Mouse (Mus musculus): ENCODE results near the gene Hoxa4. TPM values are rescaled to one million over a fixed set of nuclear protein-coding genes. Genes with fewer than 3 reads are reported as not detected.

The Hoxa4 gene
- polyA plus RNA-seq, 1 experiment from 2014 or later, result 1.4 TPM

DNA sequence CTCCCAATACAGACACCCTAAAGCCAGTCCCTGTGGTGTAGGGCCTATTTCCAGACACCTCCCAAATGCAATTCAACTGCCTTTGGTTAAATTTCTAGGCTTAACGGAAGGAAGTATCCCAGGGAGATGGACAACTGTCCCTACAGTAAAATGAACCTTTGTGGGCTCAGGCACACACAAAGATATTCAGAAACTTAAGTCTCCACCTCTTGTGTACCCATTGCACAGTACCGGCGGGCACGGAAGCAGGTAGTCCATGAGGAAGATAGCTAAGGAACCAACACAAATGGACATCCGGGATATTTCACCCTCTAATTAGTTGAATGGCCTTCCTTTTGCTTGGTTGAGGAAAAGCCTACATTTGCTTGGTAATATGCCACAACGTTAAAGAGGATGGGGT, 15.2 kb downstream of the Hoxa4 start:
- Histone ChIP-seq H3K9ac (replicated peaks; ENCODE audit: low read length) (peak overlapping the region; percentile 89), H3K4me2 (replicated peaks; ENCODE audit: low read depth, low read length) (peak overlapping the region; percentile 72), H3K4me1 (ENCODE audit: insufficient read depth, low read length) (peaks cover 82% of the 10 kb centered on the region), H3K9me3 (ENCODE audit: low read length) (no peaks in the 10 kb centered on the region), H3K4me3 (ENCODE audit: low read length) (peak overlapping the region; percentile 63), H3K36me3 (ENCODE audit: insufficient read depth, low read length) (no peaks in the 10 kb centered on the region), H3K27ac (ENCODE audit: low read length) (peak overlapping the region; percentile 97), H3K27me3 (ENCODE audit: insufficient read depth, low read length) (no peaks in the 10 kb centered on the region)
- WGBS, result 2% methylated on average over 6 of the region's 6 CpGs
- ATAC-seq (ENCODE audit: low FRiP score, low TSS enrichment), result no peak

DNA sequence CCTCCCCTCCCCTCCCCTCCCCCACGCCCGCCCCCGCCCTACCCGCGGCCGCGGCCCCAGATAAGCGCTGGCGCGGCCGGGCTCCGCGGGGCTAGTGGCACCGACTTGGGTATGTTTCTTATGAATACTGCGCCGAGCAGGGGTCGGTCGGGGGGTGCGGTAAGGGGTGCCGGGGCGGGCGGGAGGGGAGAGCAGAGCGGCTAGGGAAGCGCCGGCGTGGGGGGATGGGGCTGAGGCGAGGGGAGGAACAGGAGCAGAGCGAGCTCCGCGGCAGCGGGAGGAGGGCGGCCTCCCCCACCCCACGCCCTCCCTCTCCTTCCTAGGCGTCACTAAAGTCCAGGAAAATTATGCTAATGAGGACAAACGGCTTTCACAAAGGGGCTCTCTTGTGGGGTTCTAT, 15.7 kb downstream of the Hoxa4 start:
- Histone ChIP-seq H3K27me3 (ENCODE audit: insufficient read depth, low read length) (no peaks in the 10 kb centered on the region), H3K9me3 (ENCODE audit: low read length) (no peaks in the 10 kb centered on the region), H3K4me2 (replicated peaks; ENCODE audit: low read depth, low read length) (peak overlapping the region; percentile 72), H3K4me1 (ENCODE audit: insufficient read depth, low read length) (peaks cover 82% of the 10 kb centered on the region), H3K4me3 (ENCODE audit: low read length) (peak overlapping the region; percentile 63), H3K9ac (replicated peaks; ENCODE audit: low read length) (peak overlapping the region; percentile 89), H3K27ac (ENCODE audit: low read length) (peak overlapping the region; percentile 97), H3K36me3 (ENCODE audit: insufficient read depth, low read length) (no peaks in the 10 kb centered on the region)
- ATAC-seq (ENCODE audit: low FRiP score, low TSS enrichment), result peak; percentile 44
- WGBS, result under 1% methylated on average over 13 of the region's 35 CpGs

DNA sequence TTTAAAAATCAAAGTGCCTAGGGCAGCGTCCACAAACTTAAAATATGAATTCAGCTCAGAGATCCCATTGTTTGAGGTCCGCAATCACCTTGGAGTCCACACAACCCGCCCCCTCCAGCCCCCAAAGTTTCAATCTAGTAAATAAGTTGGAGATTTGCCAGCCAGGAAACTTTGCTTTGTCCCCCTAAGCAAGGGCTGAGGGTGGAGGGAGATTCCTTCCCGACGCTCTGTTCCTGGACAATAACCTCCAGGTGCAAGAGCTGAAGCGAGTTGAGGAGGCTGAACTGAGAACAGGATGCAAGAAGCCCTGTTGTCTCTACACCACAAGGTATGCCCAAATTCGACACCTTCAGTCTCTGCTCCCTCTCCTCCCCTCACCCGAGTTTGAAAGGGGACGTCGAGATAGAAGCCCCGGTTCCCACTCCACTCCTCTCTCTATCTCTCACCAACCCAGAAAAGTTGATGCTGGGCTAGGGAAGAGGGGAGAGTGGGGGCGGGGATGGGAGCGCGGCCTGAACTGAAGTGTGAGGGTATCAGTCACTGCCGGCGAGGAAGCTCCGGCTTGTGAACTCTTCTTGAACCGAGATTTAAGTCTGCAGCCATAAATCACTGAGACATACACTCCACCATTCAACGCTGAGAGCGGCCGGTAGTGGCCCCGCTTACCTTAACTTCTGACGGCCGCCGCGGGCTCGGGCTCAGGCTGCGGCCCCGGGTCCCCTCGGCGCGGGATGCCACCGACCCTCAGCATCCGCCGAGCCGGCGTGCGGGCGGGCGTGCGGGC, 16.4 kb downstream of the Hoxa4 start:
- Histone ChIP-seq H3K4me2 (replicated peaks; ENCODE audit: low read depth, low read length) (peak overlapping the region; percentile 72), H3K4me3 (ENCODE audit: low read length) (peak overlapping the region; percentile 63), H3K27me3 (ENCODE audit: insufficient read depth, low read length) (no peaks in the 10 kb centered on the region), H3K9me3 (ENCODE audit: low read length) (no peaks in the 10 kb centered on the region), H3K27ac (ENCODE audit: low read length) (peak overlapping the region; percentile 97), H3K4me1 (ENCODE audit: insufficient read depth, low read length) (peaks cover 82% of the 10 kb centered on the region), H3K36me3 (ENCODE audit: insufficient read depth, low read length) (peaks cover 2% of the 10 kb centered on the region; the same call in 1 of the 2 replicates), H3K9ac (replicated peaks; ENCODE audit: low read length) (peak overlapping the region; percentile 89)
- ATAC-seq (ENCODE audit: low FRiP score, low TSS enrichment), result peak; percentile 55
- WGBS, result 2% methylated on average over 41 of the region's 41 CpGs

DNA sequence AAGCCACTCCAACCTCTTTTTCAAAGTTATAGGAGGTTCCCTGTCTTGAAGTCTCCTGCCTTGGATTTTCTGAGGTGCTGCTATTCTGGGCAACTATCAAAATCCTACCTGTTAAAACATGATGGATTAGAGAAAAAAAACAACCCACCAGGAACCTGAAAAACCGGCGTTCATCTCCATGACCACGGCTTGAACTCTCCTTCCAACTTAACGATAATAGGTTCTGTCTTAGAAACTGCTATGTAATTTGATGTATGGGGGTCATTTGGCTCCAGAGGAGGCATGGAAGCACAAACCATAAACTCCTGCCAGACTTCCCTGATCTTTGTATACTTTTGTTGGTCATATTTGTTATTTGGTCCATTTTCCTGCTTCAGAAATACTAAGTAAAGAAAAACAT, 17.9 kb downstream of the Hoxa4 start:
- peaks cover 81% of the 10 kb centered on the region for H3K4me1 ChIP-seq (ENCODE audit: insufficient read depth, low read length)

DNA sequence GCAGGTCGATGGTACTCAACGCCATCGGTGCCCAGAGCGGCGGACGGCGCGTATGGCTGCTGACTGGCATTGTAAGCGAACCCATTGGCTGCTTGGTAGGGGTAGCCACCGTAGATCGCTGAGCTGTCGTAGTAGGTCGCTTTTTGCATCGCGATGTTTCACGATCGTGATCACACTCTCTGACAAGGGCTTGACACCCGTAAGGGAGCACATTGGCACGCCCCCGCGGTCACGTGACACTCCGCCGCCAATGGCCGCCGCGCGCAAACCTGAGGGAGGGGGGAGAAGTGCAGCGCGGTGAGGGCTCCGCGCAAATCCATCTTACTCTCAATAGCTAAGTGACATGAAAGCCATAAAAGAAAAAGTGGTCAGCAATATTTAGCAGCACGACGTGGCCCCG, 19.1 kb downstream of the Hoxa4 start:
- peak overlapping the region; percentile 44 for H3K4me3 ChIP-seq (ENCODE audit: low read length)
- H3K4me1 ChIP-seq (ENCODE audit: insufficient read depth, low read length), result peaks cover 83% of the 10 kb centered on the region
- H3K9me3 ChIP-seq (ENCODE audit: low read length), result no peaks in the 10 kb centered on the region
- H3K36me3 ChIP-seq (ENCODE audit: insufficient read depth, low read length), result peaks cover 7% of the 10 kb centered on the region; the same call in 1 of the 2 replicates
- H3K27ac ChIP-seq (ENCODE audit: low read length), result peak overlapping the region; percentile 85
- peak overlapping the region; percentile 50 for H3K4me2 ChIP-seq (replicated peaks; ENCODE audit: low read depth, low read length)
- H3K9ac ChIP-seq (replicated peaks; ENCODE audit: low read length), result peak overlapping the region; percentile 61
- ATAC-seq (ENCODE audit: low FRiP score, low TSS enrichment), result peak; percentile 40
- 2% methylated on average over 35 of the region's 35 CpGs for WGBS
- H3K27me3 ChIP-seq (ENCODE audit: insufficient read depth, low read length), result no peaks in the 10 kb centered on the region

More for the DNA sequence above, 17.9 kb downstream of the Hoxa4 start:
- H3K4me3 ChIP-seq (ENCODE audit: low read length), result no peak overlapping the region
- peaks cover 7% of the 10 kb centered on the region; the same call in 1 of the 2 replicates for H3K36me3 ChIP-seq (ENCODE audit: insufficient read depth, low read length)
- no peaks in the 10 kb centered on the region for H3K27me3 ChIP-seq (ENCODE audit: insufficient read depth, low read length)
- peak overlapping the region; percentile 61; the same call in 1 of the 2 replicates for H3K9ac ChIP-seq (replicated peaks; ENCODE audit: low read length)
- 2% methylated on average over 4 of the region's 4 CpGs for WGBS
- ATAC-seq (ENCODE audit: low FRiP score, low TSS enrichment), result no peak
- peak overlapping the region; percentile 85 for H3K27ac ChIP-seq (ENCODE audit: low read length)
- peak overlapping the region; percentile 50 for H3K4me2 ChIP-seq (replicated peaks; ENCODE audit: low read depth, low read length)
- no peaks in the 10 kb centered on the region for H3K9me3 ChIP-seq (ENCODE audit: low read length)

DNA sequence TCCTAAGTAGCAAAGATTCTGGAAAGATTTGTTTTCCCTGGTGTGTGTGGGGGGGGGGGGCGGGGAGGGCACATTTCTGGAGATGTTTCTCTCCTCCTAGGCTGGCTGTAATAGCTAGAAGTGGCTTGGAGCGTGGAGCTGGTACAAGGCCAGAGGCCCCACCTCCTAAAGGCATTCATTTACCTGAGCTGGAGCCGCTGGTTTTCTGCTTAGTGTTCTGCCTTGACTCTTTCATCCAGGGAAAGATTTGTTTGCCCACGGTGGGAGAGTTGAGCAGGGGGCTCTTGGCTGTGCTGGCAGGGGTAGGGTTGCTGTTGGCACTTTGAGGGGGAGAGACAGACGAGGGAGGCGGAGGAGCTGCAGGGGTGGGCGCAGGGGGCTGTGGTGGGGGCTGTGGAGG, 19.6 kb downstream of the Hoxa4 start:
- peaks cover 7% of the 10 kb centered on the region; the same call in 1 of the 2 replicates for H3K36me3 ChIP-seq (ENCODE audit: insufficient read depth, low read length)
- no peaks in the 10 kb centered on the region for H3K27me3 ChIP-seq (ENCODE audit: insufficient read depth, low read length)
- H3K4me1 ChIP-seq (ENCODE audit: insufficient read depth, low read length), result peaks cover 88% of the 10 kb centered on the region
- H3K9ac ChIP-seq (replicated peaks; ENCODE audit: low read length), result peak overlapping the region; percentile 61
- peak overlapping the region; percentile 44 for H3K4me3 ChIP-seq (ENCODE audit: low read length)
- WGBS, result 7% methylated on average over 7 of the region's 7 CpGs
- peak; percentile 13 for ATAC-seq (ENCODE audit: low FRiP score, low TSS enrichment)
- H3K27ac ChIP-seq (ENCODE audit: low read length), result peak overlapping the region; percentile 85
- no peaks in the 10 kb centered on the region for H3K9me3 ChIP-seq (ENCODE audit: low read length)
- H3K4me2 ChIP-seq (replicated peaks; ENCODE audit: low read depth, low read length), result peak overlapping the region; percentile 50

DNA sequence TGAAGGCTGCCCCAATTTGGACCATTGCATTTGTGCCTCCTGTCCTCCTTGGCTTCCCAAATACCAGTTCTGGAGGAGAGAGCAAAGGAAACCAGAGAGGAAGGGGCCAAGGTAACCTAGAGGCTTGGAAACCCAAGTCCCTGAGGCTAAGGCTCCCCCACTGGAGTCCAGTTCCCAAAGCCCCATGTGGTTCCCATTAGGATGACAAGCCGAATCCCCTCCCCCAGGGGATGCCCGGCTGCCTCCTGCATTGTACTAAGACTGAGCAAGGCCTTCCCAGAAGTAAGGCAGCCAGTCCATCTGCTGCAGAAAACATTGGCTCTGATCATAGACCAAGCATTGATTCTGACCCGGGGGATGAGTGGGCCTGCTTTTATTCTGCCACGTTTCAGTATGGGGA, 20.2 kb downstream of the Hoxa4 start:
- Histone ChIP-seq H3K9ac (replicated peaks; ENCODE audit: low read length) (peak overlapping the region; percentile 61; the same call in 1 of the 2 replicates), H3K4me3 (ENCODE audit: low read length) (no peak overlapping the region), H3K27me3 (ENCODE audit: insufficient read depth, low read length) (no peaks in the 10 kb centered on the region), H3K36me3 (ENCODE audit: insufficient read depth, low read length) (peaks cover 7% of the 10 kb centered on the region; the same call in 1 of the 2 replicates), H3K27ac (ENCODE audit: low read length) (peak overlapping the region; percentile 85), H3K9me3 (ENCODE audit: low read length) (no peaks in the 10 kb centered on the region), H3K4me2 (replicated peaks; ENCODE audit: low read depth, low read length) (peak overlapping the region; percentile 37; the same call in 1 of the 2 replicates), H3K4me1 (ENCODE audit: insufficient read depth, low read length) (peaks cover 88% of the 10 kb centered on the region)
- 16% methylated on average over 4 of the region's 4 CpGs for WGBS
- ATAC-seq (ENCODE audit: low FRiP score, low TSS enrichment), result no peak

DNA sequence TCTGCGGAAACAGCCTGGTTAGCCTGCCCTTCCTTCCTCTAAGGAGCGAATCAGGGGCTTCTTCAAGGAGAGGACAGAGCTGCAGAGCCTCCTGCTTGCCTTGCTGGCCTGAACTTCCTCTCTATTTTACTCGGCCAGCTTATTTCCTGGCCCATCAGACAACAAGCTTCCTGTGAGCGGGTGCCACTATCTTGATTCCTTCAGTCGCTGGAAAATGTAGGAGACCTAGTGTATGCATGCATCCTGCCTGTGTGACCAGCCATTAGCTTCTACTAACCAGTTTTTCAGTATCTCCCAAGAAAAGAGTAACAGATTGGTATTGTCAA, 20.7 kb downstream of the Hoxa4 start:
- Histone ChIP-seq H3K36me3 (ENCODE audit: insufficient read depth, low read length) (peaks cover 7% of the 10 kb centered on the region; the same call in 1 of the 2 replicates), H3K27ac (ENCODE audit: low read length) (peak overlapping the region; percentile 85), H3K4me1 (ENCODE audit: insufficient read depth, low read length) (peaks cover 90% of the 10 kb centered on the region), H3K9me3 (ENCODE audit: low read length) (no peaks in the 10 kb centered on the region), H3K27me3 (ENCODE audit: insufficient read depth, low read length) (no peaks in the 10 kb centered on the region), H3K4me3 (ENCODE audit: low read length) (0 out of 2 replicates have a peak overlapping the region, but pooled peaks have one; percentile 16), H3K4me2 (replicated peaks; ENCODE audit: low read depth, low read length) (peak overlapping the region; percentile 37), H3K9ac (replicated peaks; ENCODE audit: low read length) (peak overlapping the region; percentile 55)
- 24% methylated on average over 5 of the region's 5 CpGs for WGBS
- ATAC-seq (ENCODE audit: low FRiP score, low TSS enrichment), result no peak

DNA sequence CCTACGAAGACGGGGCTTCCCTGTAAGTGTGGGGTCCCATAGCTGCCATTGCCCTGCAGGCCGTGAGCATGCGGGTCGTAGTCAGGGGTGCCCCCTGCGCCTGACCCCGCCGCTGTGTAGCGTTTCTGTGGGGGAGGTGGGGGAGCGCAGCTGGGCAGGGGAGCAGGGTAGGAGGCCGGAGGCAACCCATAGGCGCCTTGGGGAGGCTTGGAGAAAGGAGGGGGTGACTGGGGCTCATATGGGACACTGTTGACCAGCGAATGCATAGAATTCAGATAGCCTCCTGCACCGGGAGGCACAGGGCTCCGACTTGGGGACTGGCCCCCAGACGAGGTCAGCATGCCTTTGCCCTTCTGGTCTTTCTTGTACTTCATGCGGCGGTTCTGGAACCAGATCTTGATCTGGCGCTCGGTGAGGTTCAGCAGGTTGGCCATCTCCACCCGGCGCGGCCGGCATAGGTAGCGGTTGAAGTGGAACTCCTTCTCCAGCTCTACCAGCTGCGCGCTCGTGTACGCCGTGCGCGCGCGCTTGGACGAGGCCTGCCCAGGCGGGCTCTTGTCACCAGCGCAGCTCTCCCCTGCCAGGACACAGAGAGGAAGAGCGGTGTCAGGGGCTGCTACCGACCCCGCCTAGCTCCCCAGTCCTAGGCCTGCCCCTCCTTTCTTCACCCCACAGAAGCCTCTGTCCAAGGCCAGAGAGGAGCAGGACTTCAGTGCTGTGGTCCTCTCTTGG, 21.2 kb downstream of the Hoxa4 start:
- H3K9me3 ChIP-seq (ENCODE audit: low read length), result no peaks in the 10 kb centered on the region
- H3K9ac ChIP-seq (replicated peaks; ENCODE audit: low read length), result peak overlapping the region; percentile 55
- H3K36me3 ChIP-seq (ENCODE audit: insufficient read depth, low read length), result peaks cover 7% of the 10 kb centered on the region; the same call in 1 of the 2 replicates
- peak; percentile 29 for ATAC-seq (ENCODE audit: low FRiP score, low TSS enrichment)
- no peaks in the 10 kb centered on the region for H3K27me3 ChIP-seq (ENCODE audit: insufficient read depth, low read length)
- peak overlapping the region; percentile 37 for H3K4me2 ChIP-seq (replicated peaks; ENCODE audit: low read depth, low read length)
- H3K4me3 ChIP-seq (ENCODE audit: low read length), result peak overlapping the region; percentile 16
- WGBS, result 16% methylated on average over 40 of the region's 40 CpGs
- peaks cover 95% of the 10 kb centered on the region for H3K4me1 ChIP-seq (ENCODE audit: insufficient read depth, low read length)
- peak overlapping the region; percentile 85 for H3K27ac ChIP-seq (ENCODE audit: low read length)

Measured in kidney, embryonic 16.5 days (tissue).